Mouse (Mus musculus) liver, postnatal 0 days (tissue): ENCODE data around the gene Ucn3. TPM values are rescaled to one million over a fixed set of nuclear protein-coding genes. Genes with fewer than 3 reads are reported as not detected.

Experiments
- ATAC-seq: fragments of 200-750 bp; cut with Nextera tagmentation; 2 replicates; pipeline ENCODE4 v1.8.0; 2017; ENCODE audit warnings: mild to moderate bottlenecking, moderate library complexity
- DNase-seq: peaks from one replicate; pipeline ENCODE4 v3.0.0-alpha.2; 2016
- H3K27ac ChIP-seq: fragments of 300-500 bp; sonication (generic); 2 replicates; pipeline ENCODE4 v1.5.1; 2014; ENCODE audit warnings: antibody characterized with exemption, moderate library complexity, mild to moderate bottlenecking, low read depth
- H3K27me3 ChIP-seq: fragments of 300-500 bp; sonication (generic); 2 replicates; pipeline ENCODE4 v1.6.1; 2014; ENCODE audit warnings: low read length, control low read depth, mixed read lengths; ENCODE audit not compliant: insufficient read depth
- H3K36me3 ChIP-seq: fragments of 300-500 bp; sonication (generic); replicated peaks from 2 replicates; pipeline ENCODE4 v1.6.1; 2014; ENCODE audit warnings: mild to moderate bottlenecking, control low read depth, low read length, moderate library complexity, mixed read lengths; ENCODE audit not compliant: insufficient read depth
- H3K4me1 ChIP-seq: fragments of 300-500 bp; sonication (generic); 2 replicates; pipeline ENCODE4 v1.6.1; 2014; ENCODE audit warnings: antibody characterized with exemption, mild to moderate bottlenecking, control low read depth; ENCODE audit not compliant: insufficient read depth
- H3K4me2 ChIP-seq: fragments of 300-500 bp; sonication (generic); 2 replicates; pipeline ENCODE4 v1.6.1; 2014; ENCODE audit warnings: low read depth, mild to moderate bottlenecking, low read length, moderate library complexity, mixed read lengths
- H3K4me3 ChIP-seq: fragments of 300-500 bp; sonication (generic); 2 replicates; pipeline ENCODE4 v1.5.1; 2014; ENCODE audit warnings: low read depth, low read length
- H3K9ac ChIP-seq: fragments of 300-500 bp; sonication (generic); replicated peaks from 2 replicates; pipeline ENCODE4 v1.6.1; 2014; ENCODE audit warnings: mild to moderate bottlenecking, moderate library complexity
- H3K9me3 ChIP-seq: fragments of 300-500 bp; sonication (generic); 2 replicates; pipeline ENCODE4 v1.6.1; 2016; ENCODE audit warnings: mild to moderate bottlenecking, control low read depth, low read length, mixed read lengths
- CTCF ChIP-seq: sonication (generic); IDR thresholded peaks from 2 replicates; pipeline ENCODE4 v1.5.1; 2016; ENCODE audit warnings: antibody characterized with exemption, low read depth
- EP300 ChIP-seq: IDR thresholded peaks from 2 replicates; pipeline ENCODE4 v1.6.1; 2016; ENCODE audit warnings: antibody characterized with exemption, low read depth, mild to moderate bottlenecking
- WGBS: fragments of 180-500 bp; shearing (Covaris S2); extraction: QIAGEN DNeasy Blood & Tissue Kit; methylation state at CpG from one replicate; pipeline ENCODE4 v1.1.7; 2014; ENCODE audit not compliant: insufficient replicate concordance; 5-methylcytosine and 5-hydroxymethylcytosine counted together
- polyA plus RNA-seq: library from polyadenylated mRNA; unstranded; fragments of >200 nt; fragmentation: Nextera tagmentation; extraction: Ambion mirVana; gene quantifications from 2 replicates; pipeline ENCODE4 v1.2.1, GENCODE M21; 2015

The Ucn3 gene
- not detected in 2 replicates for polyA plus RNA-seq

GRCm38 (mm10) chr13:3945249-3945648 is at the start of gene Ucn3:
TSS of gene Ucn3 (minus strand) at chr13:3945349.
- Histone ChIP-seq H3K27ac (no peak within 1 kb of the TSS), H3K36me3 (no peaks in the 10 kb centered on the region), H3K27me3 (no peaks in the 10 kb centered on the region), H3K4me1 (no peaks in the 10 kb centered on the region), H3K9ac (no peak within 1 kb of the TSS), H3K4me3 (no peak within 1 kb of the TSS), H3K9me3 (no peaks in the 10 kb centered on the region), H3K4me2 (no peak within 1 kb of the TSS)
- ATAC-seq = no peak
- no peak for DNase-seq
- TF ChIP-seq EP300 (no peak), CTCF (no peak)
- 59% methylated on average over 2 of the region's 2 CpGs for WGBS

- H3K9ac ChIP-seq = no peak overlapping the region
- H3K9me3 ChIP-seq = no peaks in the 10 kb centered on the region
- H3K4me1 ChIP-seq = no peaks in the 10 kb centered on the region
- no peak overlapping the region for H3K27ac ChIP-seq
- no peaks in the 10 kb centered on the region for H3K27me3 ChIP-seq
- TF ChIP-seq CTCF (no peak), EP300 (no peak)
- no peak for DNase-seq
- H3K36me3 ChIP-seq = no peaks in the 10 kb centered on the region
- H3K4me3 ChIP-seq = no peak overlapping the region
- no peak for ATAC-seq
- H3K4me2 ChIP-seq = no peak overlapping the region
Observed at GRCm38 (mm10) chr13:3992081-3992480, 46.9 kb upstream of the Ucn3 start.

- ATAC-seq (no peak), DNase-seq (no peak)
- Histone ChIP-seq H3K27ac (no peak overlapping the region), H3K4me1 (no peaks in the 10 kb centered on the region), H3K27me3 (no peaks in the 10 kb centered on the region), H3K4me2 (no peak overlapping the region), H3K36me3 (no peaks in the 10 kb centered on the region), H3K9ac (no peak overlapping the region), H3K9me3 (no peaks in the 10 kb centered on the region), H3K4me3 (no peak overlapping the region)
- WGBS = 55% methylated on average over 4 of the region's 4 CpGs
- TF ChIP-seq EP300 (no peak), CTCF (no peak)
Observed at GRCm38 (mm10) chr13:3968849-3969248, 23.7 kb upstream of the Ucn3 start.

DNA sequence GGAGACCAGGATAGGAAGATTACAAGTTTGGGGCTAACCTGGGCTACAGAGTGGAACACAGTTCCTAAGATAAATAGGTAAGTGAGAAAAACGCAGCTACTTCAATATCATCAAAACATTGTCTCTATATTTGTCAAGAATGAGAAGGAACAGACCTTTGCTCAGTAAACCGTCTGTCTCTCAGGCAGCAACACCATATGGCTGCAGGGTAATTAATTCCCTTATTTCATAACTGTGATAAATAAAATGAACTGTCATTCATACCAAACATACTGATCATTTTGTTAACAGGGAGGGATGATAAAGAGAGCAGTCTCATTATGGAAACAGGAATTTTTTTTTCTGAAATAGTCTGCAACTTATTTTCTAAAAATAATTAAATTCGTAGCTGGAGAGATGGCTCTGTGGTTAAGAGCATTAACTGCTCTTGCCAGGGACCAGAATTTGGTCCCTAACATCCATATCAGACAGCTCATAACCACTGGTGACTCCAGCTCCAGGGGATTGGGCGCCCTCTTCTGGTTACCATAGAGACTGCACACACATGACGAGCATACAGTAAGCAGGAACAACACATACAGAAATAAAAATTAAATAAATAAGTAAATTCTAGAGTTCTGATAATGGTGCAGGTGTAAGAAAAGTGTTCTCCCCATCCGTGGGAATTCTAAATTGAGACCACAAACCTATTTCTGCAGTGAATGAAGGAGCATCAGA is 6.2 kb upstream of the Ucn3 start:
- H3K4me1 ChIP-seq = no peaks in the 10 kb centered on the region
- H3K4me2 ChIP-seq = no peak overlapping the region
- H3K9me3 ChIP-seq = no peaks in the 10 kb centered on the region
- no peak overlapping the region for H3K27ac ChIP-seq
- no peak overlapping the region for H3K4me3 ChIP-seq
- DNase-seq (no peak), ATAC-seq (no peak)
- H3K27me3 ChIP-seq = no peaks in the 10 kb centered on the region
- no peak overlapping the region for H3K9ac ChIP-seq
- TF ChIP-seq EP300 (no peak), CTCF (peak; percentile 33)
- WGBS = 72% methylated on average over 6 of the region's 6 CpGs
- no peaks in the 10 kb centered on the region for H3K36me3 ChIP-seq

DNA sequence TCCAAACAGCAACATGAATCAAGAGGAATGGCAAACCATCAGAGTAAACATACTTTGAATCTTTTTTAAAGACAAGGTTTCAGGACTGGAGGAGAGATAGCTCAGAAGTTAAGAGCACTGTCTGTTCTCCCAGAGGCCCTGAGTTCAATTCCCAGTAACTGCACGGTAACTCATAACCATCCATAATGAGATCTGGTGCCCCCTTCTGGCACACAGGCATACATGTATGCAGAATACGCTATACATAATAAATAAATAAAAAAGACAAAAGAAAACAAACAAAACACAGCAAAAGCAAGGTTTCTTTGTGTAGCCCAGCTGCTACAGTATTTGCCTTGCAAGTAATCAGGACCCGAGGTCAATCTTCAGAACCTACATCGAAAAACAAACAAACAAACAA is 4.3 kb upstream of the Ucn3 start:
- Histone ChIP-seq H3K9me3 (no peaks in the 10 kb centered on the region), H3K4me1 (no peaks in the 10 kb centered on the region), H3K27me3 (no peaks in the 10 kb centered on the region), H3K4me2 (no peak overlapping the region), H3K36me3 (no peaks in the 10 kb centered on the region), H3K27ac (no peak overlapping the region), H3K4me3 (no peak overlapping the region), H3K9ac (no peak overlapping the region)
- WGBS = 81% methylated on average over 4 of the region's 4 CpGs
- ATAC-seq (no peak), DNase-seq (no peak)
- no peak for TF ChIP-seq EP300
- TF ChIP-seq CTCF = no peak

- WGBS = 84% methylated on average over 4 of the region's 4 CpGs
- no peak overlapping the region for H3K4me2 ChIP-seq
- H3K36me3 ChIP-seq = no peaks in the 10 kb centered on the region
Observed at GRCm38 (mm10) chr13:3947267-3947666, 2.1 kb upstream of the Ucn3 start.

More at GRCm38 (mm10) chr13:3947267-3947666, 2.1 kb upstream of the Ucn3 start:
- Histone ChIP-seq H3K27ac (no peak overlapping the region), H3K9ac (no peak overlapping the region), H3K27me3 (no peaks in the 10 kb centered on the region), H3K9me3 (no peaks in the 10 kb centered on the region), H3K4me3 (no peak overlapping the region), H3K4me1 (no peaks in the 10 kb centered on the region)
- TF ChIP-seq EP300 = no peak
- TF ChIP-seq CTCF = no peak
- DNase-seq (no peak), ATAC-seq (no peak)
